Mouse (Mus musculus) brain, embryonic 18.5 days (tissue): ENCODE data around the gene Mum1.

ENCODE experiments used
- DNase-seq: peaks from one replicate; pipeline ENCODE4 v3.0.0-alpha.2; 2012; ENCODE audit warnings: low read depth, low spot score

Gene Mum1

GRCm38 (mm10) chr10:80271186-80271843 is 45.1 kb downstream of the Mum1 start:
- no peak for DNase-seq

- DNase-seq = no peak
Observed at GRCm38 (mm10) chr10:80271870-80272585, 45.8 kb downstream of the Mum1 start.

GRCm38 (mm10) chr10:80273847-80274246 is 47.6 kb downstream of the Mum1 start:
- no peak for DNase-seq

- no peak for DNase-seq
Observed at GRCm38 (mm10) chr10:80276238-80276637, 50.0 kb downstream of the Mum1 start.

- no peak for DNase-seq
Observed at GRCm38 (mm10) chr10:80278390-80278789, 52.2 kb downstream of the Mum1 start.

- DNase-seq = no peak
Observed at GRCm38 (mm10) chr10:80279273-80279672, 53.0 kb downstream of the Mum1 start.

- DNase-seq = no peak
Observed at GRCm38 (mm10) chr10:80281304-80281703, 55.1 kb downstream of the Mum1 start.

- DNase-seq = no peak
Observed at GRCm38 (mm10) chr10:80281921-80282371, 55.7 kb downstream of the Mum1 start.

GRCm38 (mm10) chr10:80282481-80283441 is 56.5 kb downstream of the Mum1 start:
- no peak for DNase-seq

GRCm38 (mm10) chr10:80285222-80286070 is 59.2 kb downstream of the Mum1 start:
- DNase-seq = no peak

- DNase-seq = no peak
Observed at GRCm38 (mm10) chr10:80288097-80288496, 61.9 kb downstream of the Mum1 start.

- DNase-seq = no peak
Observed at GRCm38 (mm10) chr10:80288657-80289056, 62.4 kb downstream of the Mum1 start.

GRCm38 (mm10) chr10:80292251-80293146 is 66.3 kb downstream of the Mum1 start, which contains the start of gene Rps15:
TSS of gene Rps15 (plus strand) at chr10:80292453.
- DNase-seq = peak; percentile 90

GRCm38 (mm10) chr10:80293325-80293724 is 67.1 kb downstream of the Mum1 start:
- no peak for DNase-seq
